Mouse (Mus musculus) midbrain, embryonic 14.5 days (tissue): Measurements from ENCODE around the gene Tceal6. TPM values are rescaled to one million over a fixed set of nuclear protein-coding genes. Genes with fewer than 3 reads are reported as not detected.
A peak's percentile ranks its signal among the peaks of the same experiment; 100 is the strongest.
"Not testable (repeated sequence)": the region's sequence is repeated elsewhere in the genome, so short reads cannot be mapped to it uniquely, and the experiment has no call there.

Experiments
- ATAC-seq: fragments of 200-750 bp; cut with Nextera tagmentation; 2 replicates; pipeline ENCODE4 v1.8.0; 2017; ENCODE audit warnings: moderate number of reproducible peaks, moderate library complexity; ENCODE audit not compliant: low FRiP score, low TSS enrichment
- DNase-seq: peaks from one replicate; pipeline ENCODE4 v3.0.0-alpha.2; 2015
- H3K27ac ChIP-seq: fragments of 300-500 bp; sonication (generic); replicated peaks from 2 replicates; pipeline ENCODE4 v1.5.1; 2014; ENCODE audit warnings: mild to moderate bottlenecking, low read depth, low read length, moderate library complexity
- H3K27me3 ChIP-seq: fragments of 300-500 bp; sonication (generic); 2 replicates; pipeline ENCODE4 v1.6.1; 2014; ENCODE audit warnings: low read length, control low read depth, mixed read lengths; ENCODE audit not compliant: control insufficient read depth, insufficient read depth
- H3K36me3 ChIP-seq: fragments of 300-500 bp; sonication (generic); 2 replicates; pipeline ENCODE4 v1.6.1; 2014; ENCODE audit warnings: low read length, control low read depth; ENCODE audit not compliant: control insufficient read depth, insufficient read depth
- H3K4me1 ChIP-seq: fragments of 300-500 bp; sonication (generic); 2 replicates; pipeline ENCODE4 v1.6.1; 2014; ENCODE audit warnings: mild to moderate bottlenecking, antibody characterized with exemption, low read length, control low read depth; ENCODE audit not compliant: control insufficient read depth, insufficient read depth
- H3K4me2 ChIP-seq: fragments of 300-500 bp; sonication (generic); 2 replicates; pipeline ENCODE4 v1.6.1; 2014; ENCODE audit warnings: mild to moderate bottlenecking, low read length, moderate library complexity
- H3K4me3 ChIP-seq: fragments of 300-500 bp; sonication (generic); replicated peaks from 2 replicates; pipeline ENCODE4 v1.5.1; 2014; ENCODE audit warnings: low read depth, low read length
- H3K9ac ChIP-seq: fragments of 300-500 bp; sonication (generic); replicated peaks from 2 replicates; pipeline ENCODE4 v1.6.1; 2014; ENCODE audit warnings: mild to moderate bottlenecking, low read length, moderate library complexity
- H3K9me3 ChIP-seq: fragments of 300-500 bp; sonication (generic); 2 replicates; pipeline ENCODE4 v1.6.1; 2016; ENCODE audit warnings: low read length, control low read depth, mixed read lengths; ENCODE audit not compliant: control insufficient read depth
- WGBS: fragments of 180-500 bp; shearing (Covaris S2); extraction: QIAGEN DNeasy Blood & Tissue Kit; methylation state at CpG from one replicate; pipeline ENCODE4 v1.1.7; 2014; 5-methylcytosine and 5-hydroxymethylcytosine counted together
- polyA plus RNA-seq: library from polyadenylated mRNA; unstranded; fragments of >200 nt; fragmentation: Nextera tagmentation; extraction: Ambion mirVana; gene quantifications from 2 replicates; pipeline ENCODE4 v1.2.1, GENCODE M21; 2014

The Tceal6 gene
- 14.6 and 26.2 TPM in 2 replicates for polyA plus RNA-seq

GRCm38 (mm10) chrX:135210436-135211221 is at the start of gene Tceal6:
Gene Tceal6 (minus strand): TSS chrX:135210687.
- Histone ChIP-seq H3K4me3 (peak within 1 kb of the TSS; percentile 39), H3K4me2 (peak within 1 kb of the TSS; percentile 51), H3K9me3 (no peaks in the 10 kb centered on the region), H3K27ac (peak within 1 kb of the TSS; percentile 39; the same call in 1 of the 2 replicates), H3K36me3 (no peaks in the 10 kb centered on the region), H3K27me3 (no peaks in the 10 kb centered on the region), H3K9ac (peak within 1 kb of the TSS; percentile 51), H3K4me1 (no peaks in the 10 kb centered on the region)
- WGBS: 31% methylated on average over 11 of the region's 13 CpGs
- peak; percentile 81 for DNase-seq
- ATAC-seq: peak; percentile 93

GRCm38 (mm10) chrX:135209773-135210435 is 583 bp downstream of the Tceal6 start:
- ATAC-seq: peak; percentile 17
- Histone ChIP-seq H3K9ac (peak overlapping the region; percentile 51), H3K4me2 (peak overlapping the region; percentile 51), H3K27ac (peak overlapping the region; percentile 39; the same call in 1 of the 2 replicates), H3K4me3 (peak overlapping the region; percentile 39)
- H3K36me3 ChIP-seq, H3K4me1 ChIP-seq, H3K9me3 ChIP-seq, H3K27me3 ChIP-seq: not testable (repeated sequence)
- 29% methylated on average over 20 of the region's 21 CpGs for WGBS
- DNase-seq: peak; percentile 37

GRCm38 (mm10) chrX:135189924-135190323 is 20.6 kb downstream of the Tceal6 start:
- not testable (repeated sequence) for H3K4me1 ChIP-seq, H3K9ac ChIP-seq, H3K36me3 ChIP-seq, H3K4me3 ChIP-seq, DNase-seq, H3K27ac ChIP-seq, H3K27me3 ChIP-seq, H3K9me3 ChIP-seq, ATAC-seq, H3K4me2 ChIP-seq
- no CpG with 5 or more reads among the region's 6 CpGs for WGBS

GRCm38 (mm10) chrX:135188661-135189060 is 21.8 kb downstream of the Tceal6 start:
- H3K36me3 ChIP-seq, H3K4me1 ChIP-seq, H3K27me3 ChIP-seq, H3K9ac ChIP-seq, DNase-seq, H3K27ac ChIP-seq, H3K4me3 ChIP-seq, H3K9me3 ChIP-seq, H3K4me2 ChIP-seq, ATAC-seq: not testable (repeated sequence)
- WGBS: no CpG with 5 or more reads among the region's 3 CpGs

- WGBS: 100% methylated on average over 4 of the region's 14 CpGs
- H3K27me3 ChIP-seq, H3K27ac ChIP-seq: not testable (repeated sequence)
Measured at GRCm38 (mm10) chrX:135177532-135177931, 33.0 kb downstream of the Tceal6 start, which contains the start of gene Gm15023. Gene Gm15023 (minus strand): TSS chrX:135177632.

More at GRCm38 (mm10) chrX:135177532-135177931, 33.0 kb downstream of the Tceal6 start, which contains the start of gene Gm15023:
- H3K9me3 ChIP-seq, H3K4me2 ChIP-seq, DNase-seq, ATAC-seq, H3K4me1 ChIP-seq, H3K36me3 ChIP-seq, H3K4me3 ChIP-seq, H3K9ac ChIP-seq: not testable (repeated sequence)

Other genes with a start within 250 kb of the Tceal6 start
- 0.27 and 0.43 TPM in 2 replicates for gene Nxf2, start 245.9 kb downstream of the Tceal6 start, polyA plus RNA-seq
- gene Zmat1, start 201.5 kb downstream of the Tceal6 start, polyA plus RNA-seq: 8.3 and 9.6 TPM in 2 replicates
- gene Gm15023, start 33.1 kb downstream of the Tceal6 start, polyA plus RNA-seq: not detected in 2 replicates
- gene Pramel3, start 91.6 kb upstream of the Tceal6 start, polyA plus RNA-seq: not detected in 2 replicates
- gene Gm5128, start 162.6 kb upstream of the Tceal6 start, polyA plus RNA-seq: not detected in 2 replicates
- gene Gm7903, start 223.1 kb upstream of the Tceal6 start, polyA plus RNA-seq: not detected in 2 replicates